Mouse (Mus musculus): ENCODE measurements around the gene Fstl3. TPM values are rescaled to one million over a fixed set of nuclear protein-coding genes. Genes with fewer than 3 reads are reported as not detected.
A peak's percentile ranks its signal among the peaks of the same experiment; 100 is the strongest.

Fstl3 gene
- polyA plus RNA-seq, 1 experiment from 2014 or later, result 17.6 TPM

DNA sequence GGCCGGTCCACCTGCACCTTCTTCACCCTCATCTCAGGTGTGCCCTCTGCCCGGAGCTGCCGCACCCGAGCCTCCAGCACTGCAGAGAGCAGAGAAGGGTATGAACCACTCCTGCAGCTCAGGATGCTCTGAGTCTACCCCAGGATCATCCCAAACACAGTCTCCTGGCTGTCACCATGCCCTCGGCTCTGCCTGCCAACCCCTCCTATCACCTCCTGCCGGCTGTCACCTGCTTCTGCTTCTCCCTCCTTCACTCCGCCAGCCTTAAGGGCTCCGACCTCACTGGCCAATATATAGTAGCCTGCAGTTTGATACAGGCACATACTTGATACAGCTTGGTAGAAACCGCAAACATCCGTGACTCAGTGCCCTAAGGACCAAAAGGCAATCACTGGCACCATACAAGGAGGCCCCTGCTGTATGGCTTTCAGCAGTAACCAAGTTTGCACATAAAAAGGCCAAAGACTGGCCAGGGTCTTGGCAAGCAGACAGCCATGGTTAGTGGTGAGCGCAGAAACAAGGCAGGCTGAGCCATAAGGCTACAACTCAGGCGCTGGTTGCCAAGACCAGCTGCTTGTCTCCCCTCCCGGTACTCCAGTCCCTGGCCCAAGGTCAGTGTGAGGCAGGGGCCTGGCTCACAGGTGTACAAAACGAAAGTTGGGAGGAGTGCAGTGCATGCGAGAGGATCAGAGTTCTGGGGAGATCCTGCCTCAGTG lies 33.3 kb upstream of the Fstl3 start:
- H3K4me2 ChIP-seq (replicated peaks; ENCODE audit: low read depth), result no peak overlapping the region
- 91% methylated on average over 15 of the region's 15 CpGs for WGBS
- no peaks in the 10 kb centered on the region; the same call in 1 of the 2 replicates for H3K9me3 ChIP-seq (ENCODE audit: control insufficient read depth, low read length)
- no peaks in the 10 kb centered on the region for H3K27me3 ChIP-seq (ENCODE audit: control insufficient read depth, insufficient read depth, low read length)
- H3K4me3 ChIP-seq (ENCODE audit: low read depth, low read length), result no peak overlapping the region
- DNase-seq (ENCODE audit: low spot score) (no peak), ATAC-seq (ENCODE audit: low FRiP score, low TSS enrichment) (no peak)
- H3K27ac ChIP-seq (replicated peaks), result no peak overlapping the region
- no peak for TF ChIP-seq CTCF (IDR thresholded peaks at IDR 0.05; ENCODE audit: low read depth)
- TF ChIP-seq EP300 (optimal IDR thresholded peaks at IDR 0.05), result no peak
- peaks cover 27% of the 10 kb centered on the region for H3K36me3 ChIP-seq (ENCODE audit: control insufficient read depth, insufficient read depth, low read length)
- H3K4me1 ChIP-seq (replicated peaks; ENCODE audit: control insufficient read depth, insufficient read depth), result peaks cover 3% of the 10 kb centered on the region
- H3K9ac ChIP-seq (ENCODE audit: low read length), result no peak overlapping the region

DNA sequence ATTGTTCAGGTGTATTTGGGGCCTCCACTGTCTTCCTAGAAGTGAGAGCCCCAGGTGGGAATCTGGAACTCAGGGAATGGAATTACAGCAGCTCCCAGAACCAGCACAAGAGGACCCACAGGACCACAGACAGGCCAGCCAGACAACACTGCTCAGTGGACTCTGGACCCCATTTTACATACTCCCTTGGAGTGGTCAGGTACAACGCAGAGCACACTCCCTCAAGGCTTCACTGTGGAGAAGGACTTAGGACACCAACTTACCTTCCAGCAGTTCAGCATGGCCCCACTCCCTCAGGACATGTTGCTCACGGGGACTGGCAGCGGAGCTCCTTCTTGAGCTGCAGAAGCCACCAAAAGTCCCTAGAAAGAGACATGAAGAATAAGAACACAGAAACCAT lies 31.7 kb upstream of the Fstl3 start:
- H3K27me3 ChIP-seq (ENCODE audit: control insufficient read depth, insufficient read depth, low read length), result no peaks in the 10 kb centered on the region
- TF ChIP-seq EP300 (optimal IDR thresholded peaks at IDR 0.05) (no peak), CTCF (IDR thresholded peaks at IDR 0.05; ENCODE audit: low read depth) (no peak)
- peak overlapping the region; percentile 86 for H3K4me2 ChIP-seq (replicated peaks; ENCODE audit: low read depth)
- H3K27ac ChIP-seq (replicated peaks), result no peak overlapping the region
- peaks cover 3% of the 10 kb centered on the region for H3K4me1 ChIP-seq (replicated peaks; ENCODE audit: control insufficient read depth, insufficient read depth)
- 90% methylated on average over 3 of the region's 3 CpGs for WGBS
- H3K36me3 ChIP-seq (ENCODE audit: control insufficient read depth, insufficient read depth, low read length), result peaks cover 11% of the 10 kb centered on the region
- H3K4me3 ChIP-seq (ENCODE audit: low read depth, low read length), result no peak overlapping the region
- no peaks in the 10 kb centered on the region for H3K9me3 ChIP-seq (ENCODE audit: control insufficient read depth, low read length)
- ATAC-seq (ENCODE audit: low FRiP score, low TSS enrichment), result no peak
- no peak overlapping the region for H3K9ac ChIP-seq (ENCODE audit: low read length)
- DNase-seq (ENCODE audit: low spot score), result no peak

DNA sequence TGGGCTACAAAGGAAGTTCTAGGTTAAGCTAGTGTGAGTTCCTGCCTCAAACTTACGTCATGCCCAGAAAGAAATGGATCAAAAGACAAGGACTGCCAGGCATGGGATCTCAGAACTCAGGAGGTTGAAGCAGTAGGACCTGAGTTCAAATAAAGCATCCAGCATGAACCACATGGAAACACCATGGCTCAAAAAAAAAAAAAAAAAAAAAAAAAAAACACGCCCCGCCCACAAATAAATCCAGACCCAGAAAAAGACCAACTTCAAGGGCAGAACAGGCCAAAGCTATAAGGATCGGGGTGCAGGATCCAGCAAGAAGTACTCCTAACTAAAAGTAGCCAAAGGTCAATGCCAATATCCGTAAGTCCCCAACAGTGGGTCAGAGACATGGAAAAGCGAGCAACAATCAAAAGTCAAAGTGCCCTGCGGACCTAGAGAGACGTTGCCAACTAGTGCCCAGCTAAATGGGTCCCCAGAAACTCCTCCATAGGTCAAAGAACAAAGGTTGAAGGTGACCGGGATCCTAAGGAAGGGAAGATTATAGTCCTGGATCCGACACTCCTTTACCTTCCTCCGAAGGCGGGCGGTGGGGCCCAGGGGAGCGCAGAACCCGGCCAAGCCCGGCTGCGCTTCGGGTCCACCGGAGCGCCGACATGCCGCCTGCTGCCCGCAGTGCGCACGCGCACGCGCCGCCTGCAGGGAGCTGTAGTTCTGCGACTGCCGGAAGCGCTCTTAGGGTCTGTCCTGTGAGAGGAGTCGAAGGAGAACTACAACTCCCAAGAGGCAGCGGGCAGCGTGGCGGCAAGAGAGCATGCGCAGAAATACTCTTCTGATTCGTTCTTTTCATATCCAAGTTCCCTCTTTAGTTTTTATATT lies 30.9 kb upstream of the Fstl3 start, which contains the start of gene Polrmt:
Gene Polrmt (minus strand): TSS at position 684 of the 876 bp plus-strand sequence.
- peak within 1 kb of the TSS; percentile 65 for H3K9ac ChIP-seq (ENCODE audit: low read length)
- peak within 1 kb of the TSS; percentile 86 for H3K4me2 ChIP-seq (replicated peaks; ENCODE audit: low read depth)
- H3K36me3 ChIP-seq (ENCODE audit: control insufficient read depth, insufficient read depth, low read length), result peaks cover 4% of the 10 kb centered on the region
- DNase-seq (ENCODE audit: low spot score) (peak; percentile 94), ATAC-seq (ENCODE audit: low FRiP score, low TSS enrichment) (peak; percentile 97)
- H3K9me3 ChIP-seq (ENCODE audit: control insufficient read depth, low read length), result no peaks in the 10 kb centered on the region
- H3K27ac ChIP-seq (replicated peaks), result no peak within 1 kb of the TSS
- H3K4me1 ChIP-seq (replicated peaks; ENCODE audit: control insufficient read depth, insufficient read depth), result peaks cover 3% of the 10 kb centered on the region
- no peaks in the 10 kb centered on the region for H3K27me3 ChIP-seq (ENCODE audit: control insufficient read depth, insufficient read depth, low read length)
- TF ChIP-seq CTCF (IDR thresholded peaks at IDR 0.05; ENCODE audit: low read depth) (peak; percentile 67), EP300 (optimal IDR thresholded peaks at IDR 0.05) (no peak)
- H3K4me3 ChIP-seq (ENCODE audit: low read depth, low read length), result peak within 1 kb of the TSS; percentile 68
- WGBS, result 1% methylated on average over 38 of the region's 38 CpGs

DNA sequence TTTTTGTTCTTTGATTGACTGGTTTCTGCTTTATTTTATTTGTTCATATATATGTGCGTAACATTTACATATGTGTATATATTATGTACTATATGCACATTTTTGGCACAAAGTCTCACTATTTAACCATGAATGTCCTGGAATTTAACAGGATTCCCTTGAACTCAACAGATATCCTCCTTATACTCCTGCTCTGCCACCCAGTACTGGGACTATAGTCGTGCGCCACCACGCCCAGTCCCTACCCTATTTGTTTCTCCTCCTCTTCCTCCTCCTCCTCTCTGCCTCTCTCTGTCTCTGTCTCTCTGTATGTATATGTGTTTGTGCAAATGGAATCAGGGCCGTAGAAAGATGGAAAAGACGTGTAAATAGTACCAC lies 30.3 kb upstream of the Fstl3 start:
- H3K27ac ChIP-seq (replicated peaks), result no peak overlapping the region
- peak overlapping the region; percentile 43 for H3K4me2 ChIP-seq (replicated peaks; ENCODE audit: low read depth)
- no peak for TF ChIP-seq CTCF (IDR thresholded peaks at IDR 0.05; ENCODE audit: low read depth)
- TF ChIP-seq EP300 (optimal IDR thresholded peaks at IDR 0.05), result no peak
- peak; percentile 38; the same call in 1 of the 2 replicates for ATAC-seq (ENCODE audit: low FRiP score, low TSS enrichment)
- peak overlapping the region; percentile 17; the same call in 1 of the 2 replicates for H3K4me3 ChIP-seq (ENCODE audit: low read depth, low read length)
- no peaks in the 10 kb centered on the region for H3K9me3 ChIP-seq (ENCODE audit: control insufficient read depth, low read length)
- no peaks in the 10 kb centered on the region for H3K27me3 ChIP-seq (ENCODE audit: control insufficient read depth, insufficient read depth, low read length)
- no peak for DNase-seq (ENCODE audit: low spot score)
- peaks cover 3% of the 10 kb centered on the region; the same call in 1 of the 2 replicates for H3K36me3 ChIP-seq (ENCODE audit: control insufficient read depth, insufficient read depth, low read length)
- peaks cover 3% of the 10 kb centered on the region for H3K4me1 ChIP-seq (replicated peaks; ENCODE audit: control insufficient read depth, insufficient read depth)
- WGBS, result 18% methylated on average over 6 of the region's 6 CpGs
- 0 out of 2 replicates have a peak overlapping the region, but pooled peaks have one; percentile 43 for H3K9ac ChIP-seq (ENCODE audit: low read length)

DNA sequence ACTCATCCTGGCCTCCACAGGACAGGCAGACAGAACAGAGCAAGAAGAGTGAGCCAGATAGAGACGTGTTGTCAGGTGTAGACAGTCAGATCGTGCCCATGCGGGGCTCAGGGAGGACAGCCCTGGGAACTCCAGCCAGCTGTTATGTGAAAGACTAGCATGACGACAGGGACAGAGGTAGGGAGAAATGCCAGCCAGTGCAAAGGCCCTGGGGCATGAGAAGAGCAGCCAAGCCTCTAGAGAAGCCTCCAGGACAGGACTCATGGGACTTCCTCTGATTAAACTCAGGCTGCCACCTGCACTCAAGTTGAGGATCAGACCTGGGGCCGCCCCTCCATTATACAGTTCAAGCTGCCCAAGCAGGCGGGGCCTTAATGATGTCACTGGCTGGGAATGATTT lies 28.6 kb upstream of the Fstl3 start:
- no peaks in the 10 kb centered on the region for H3K9me3 ChIP-seq (ENCODE audit: control insufficient read depth, low read length)
- H3K4me1 ChIP-seq (replicated peaks; ENCODE audit: control insufficient read depth, insufficient read depth), result peaks cover 3% of the 10 kb centered on the region
- no peak overlapping the region for H3K27ac ChIP-seq (replicated peaks)
- H3K27me3 ChIP-seq (ENCODE audit: control insufficient read depth, insufficient read depth, low read length), result no peaks in the 10 kb centered on the region
- no peak overlapping the region for H3K4me2 ChIP-seq (replicated peaks; ENCODE audit: low read depth)
- peaks cover 3% of the 10 kb centered on the region; the same call in 1 of the 2 replicates for H3K36me3 ChIP-seq (ENCODE audit: control insufficient read depth, insufficient read depth, low read length)
- no peak for DNase-seq (ENCODE audit: low spot score)
- 83% methylated on average over 6 of the region's 6 CpGs for WGBS
- no peak for ATAC-seq (ENCODE audit: low FRiP score, low TSS enrichment)
- TF ChIP-seq EP300 (optimal IDR thresholded peaks at IDR 0.05), result no peak
- no peak for TF ChIP-seq CTCF (IDR thresholded peaks at IDR 0.05; ENCODE audit: low read depth)
- H3K9ac ChIP-seq (ENCODE audit: low read length), result no peak overlapping the region
- no peak overlapping the region for H3K4me3 ChIP-seq (ENCODE audit: low read depth, low read length)

All from stomach, postnatal 0 days (tissue).